Mouse (Mus musculus) ES-E14 (cell line): ENCODE measurements around the gene Cib4.

ENCODE experiments used
- CHD2 ChIP-seq: IDR thresholded peaks from 2 replicates; pipeline ENCODE4 v1.6.1; 2014; ENCODE audit warnings: mild to moderate bottlenecking, low read depth, low read length, inconsistent platforms
- HCFC1 ChIP-seq: IDR thresholded peaks from 2 replicates; pipeline ENCODE4 v1.6.1; 2012; ENCODE audit warnings: low read length, inconsistent platforms, borderline replicate concordance; ENCODE audit not compliant: insufficient read depth
- MAFK ChIP-seq: IDR thresholded peaks from 2 replicates; pipeline ENCODE4 v1.6.1; 2014; ENCODE audit warnings: mild to moderate bottlenecking, low read depth, low read length, inconsistent platforms; ENCODE audit not compliant: insufficient read depth
- ZC3H11A ChIP-seq: IDR thresholded peaks from 2 replicates; pipeline ENCODE4 v1.6.1; 2012; ENCODE audit warnings: low read depth, mild to moderate bottlenecking, inconsistent platforms, low read length, borderline replicate concordance
- ZNF384 ChIP-seq: IDR thresholded peaks from 2 replicates; pipeline ENCODE4 v1.6.1; 2012; ENCODE audit warnings: low read depth, low read length, inconsistent platforms

GRCm38 (mm10) chr5:30460155-30460554 lies 85.5 kb downstream of the Cib4 start:
- no peak for TF ChIP-seq MAFK
- no peak for TF ChIP-seq ZC3H11A
- no peak for TF ChIP-seq HCFC1
- no peak for TF ChIP-seq CHD2
- no peak for TF ChIP-seq ZNF384
